Mouse (Mus musculus) heart, embryonic 16.5 days (tissue): ENCODE results near the gene Gm27021. TPM values are rescaled to one million over a fixed set of nuclear protein-coding genes. Genes with fewer than 3 reads are reported as not detected.
A peak's percentile ranks its signal among the peaks of the same experiment; 100 is the strongest.

Source experiments
- ATAC-seq: fragments of 200-750 bp; cut with Nextera tagmentation; replicated peaks from 2 replicates; pipeline ENCODE4 v1.8.0; 2017; ENCODE audit warnings: moderate number of reproducible peaks; ENCODE audit not compliant: insufficient read depth, low FRiP score; ENCODE audit errors: extremely low read depth
- H3K27ac ChIP-seq: fragments of 300-500 bp; sonication (generic); 2 replicates; pipeline ENCODE4 v1.5.1; 2014; ENCODE audit warnings: mild to moderate bottlenecking, low read length, control low read depth, moderate library complexity
- H3K27me3 ChIP-seq: fragments of 300-500 bp; sonication (generic); 2 replicates; pipeline ENCODE4 v1.6.1; 2014; ENCODE audit warnings: low read length, mixed read lengths; ENCODE audit not compliant: control insufficient read depth, insufficient read depth
- H3K36me3 ChIP-seq: fragments of 300-500 bp; sonication (generic); 2 replicates; pipeline ENCODE4 v1.6.1; 2014; ENCODE audit not compliant: control insufficient read depth, insufficient read depth
- H3K4me1 ChIP-seq: fragments of 300-500 bp; sonication (generic); 2 replicates; pipeline ENCODE4 v1.6.1; 2014; ENCODE audit warnings: low read length, mixed read lengths; ENCODE audit not compliant: control insufficient read depth, insufficient read depth
- H3K4me2 ChIP-seq: fragments of 300-500 bp; sonication (generic); 2 replicates; pipeline ENCODE4 v1.6.1; 2014; ENCODE audit warnings: low read depth, mild to moderate bottlenecking, control low read depth, low read length
- H3K4me3 ChIP-seq: fragments of 300-500 bp; sonication (generic); 2 replicates; pipeline ENCODE4 v1.5.1; 2014; ENCODE audit warnings: mild to moderate bottlenecking, control low read depth, low read length
- H3K9ac ChIP-seq: fragments of 300-500 bp; sonication (generic); 2 replicates; pipeline ENCODE4 v1.6.1; 2014; ENCODE audit warnings: low read length, control low read depth
- H3K9me3 ChIP-seq: fragments of 300-500 bp; sonication (generic); replicated peaks from 2 replicates; pipeline ENCODE4 v1.6.1; 2016; ENCODE audit warnings: low read length; ENCODE audit not compliant: control insufficient read depth
- WGBS: fragments of 180-500 bp; shearing (Covaris S2); extraction: QIAGEN DNeasy Blood & Tissue Kit; methylation state at CpG from one replicate; pipeline ENCODE4 v1.1.7; 2014; 5-methylcytosine and 5-hydroxymethylcytosine counted together
- polyA plus RNA-seq: library from polyadenylated mRNA; unstranded; fragments of >200 nt; fragmentation: Nextera tagmentation; extraction: Ambion mirVana; gene quantifications from 2 replicates; pipeline ENCODE4 v1.2.1, GENCODE M21; 2015

Gene Gm27021
- polyA plus RNA-seq, 1 experiment from 2014 or later: not detected

- no peak for ATAC-seq
- H3K27me3 ChIP-seq: no peaks in the 10 kb centered on the region
- no peak overlapping the region for H3K9ac ChIP-seq
- H3K4me3 ChIP-seq: no peak overlapping the region
- WGBS: 71% methylated on average over 11 of the region's 11 CpGs
- H3K36me3 ChIP-seq: no peaks in the 10 kb centered on the region
- peaks cover 6% of the 10 kb centered on the region for H3K4me1 ChIP-seq
- no peak overlapping the region for H3K27ac ChIP-seq
- no peak overlapping the region for H3K4me2 ChIP-seq
- H3K9me3 ChIP-seq: no peaks in the 10 kb centered on the region
These were observed 41.4 kb downstream of the Gm27021 start for GRCm38 (mm10) chr8:120626461-120626860.

- no peak overlapping the region for H3K4me2 ChIP-seq
- H3K9ac ChIP-seq: no peak overlapping the region
- H3K27me3 ChIP-seq: no peaks in the 10 kb centered on the region
- WGBS: 39% methylated on average over 2 of the region's 2 CpGs
- no peaks in the 10 kb centered on the region for H3K36me3 ChIP-seq
- H3K4me3 ChIP-seq: no peak overlapping the region
- no peak overlapping the region for H3K27ac ChIP-seq
- no peaks in the 10 kb centered on the region for H3K9me3 ChIP-seq
- peaks cover 16% of the 10 kb centered on the region for H3K4me1 ChIP-seq
- no peak for ATAC-seq
These were observed 44.3 kb downstream of the Gm27021 start for GRCm38 (mm10) chr8:120623608-120624007.

GRCm38 (mm10) chr8:120622161-120622560 is 45.7 kb downstream of the Gm27021 start:
- no peak overlapping the region for H3K27ac ChIP-seq
- 66% methylated on average over 14 of the region's 14 CpGs for WGBS
- H3K9me3 ChIP-seq: no peaks in the 10 kb centered on the region
- no peaks in the 10 kb centered on the region for H3K27me3 ChIP-seq
- H3K9ac ChIP-seq: 0 out of 2 replicates have a peak overlapping the region, but pooled peaks have one; percentile 38
- H3K4me2 ChIP-seq: no peak overlapping the region
- no peak overlapping the region for H3K4me3 ChIP-seq
- no peaks in the 10 kb centered on the region for H3K36me3 ChIP-seq
- peaks cover 16% of the 10 kb centered on the region for H3K4me1 ChIP-seq
- no peak for ATAC-seq

GRCm38 (mm10) chr8:120620441-120620840 is 47.4 kb downstream of the Gm27021 start:
- H3K27me3 ChIP-seq: no peaks in the 10 kb centered on the region
- H3K4me3 ChIP-seq: no peak overlapping the region
- WGBS: 57% methylated on average over 7 of the region's 7 CpGs
- no peak for ATAC-seq
- H3K9me3 ChIP-seq: no peaks in the 10 kb centered on the region
- H3K36me3 ChIP-seq: no peaks in the 10 kb centered on the region
- H3K4me1 ChIP-seq: peaks cover 16% of the 10 kb centered on the region
- H3K27ac ChIP-seq: no peak overlapping the region
- no peak overlapping the region for H3K9ac ChIP-seq
- no peak overlapping the region for H3K4me2 ChIP-seq

- H3K4me3 ChIP-seq: no peak overlapping the region
- peaks cover 16% of the 10 kb centered on the region for H3K4me1 ChIP-seq
- no peak overlapping the region for H3K9ac ChIP-seq
- H3K27me3 ChIP-seq: no peaks in the 10 kb centered on the region
- no peaks in the 10 kb centered on the region for H3K36me3 ChIP-seq
- no peaks in the 10 kb centered on the region for H3K9me3 ChIP-seq
- no peak overlapping the region for H3K4me2 ChIP-seq
- no peak for ATAC-seq
- 68% methylated on average over 11 of the region's 11 CpGs for WGBS
- 0 out of 2 replicates have a peak overlapping the region, but pooled peaks have one; percentile 5 for H3K27ac ChIP-seq
These were observed 48.4 kb downstream of the Gm27021 start for GRCm38 (mm10) chr8:120619235-120620180.

GRCm38 (mm10) chr8:120618110-120618509 is 49.8 kb downstream of the Gm27021 start:
- H3K4me1 ChIP-seq: peaks cover 16% of the 10 kb centered on the region
- H3K9me3 ChIP-seq: no peaks in the 10 kb centered on the region
- H3K36me3 ChIP-seq: no peaks in the 10 kb centered on the region
- H3K27ac ChIP-seq: no peak overlapping the region
- 2% methylated on average over 6 of the region's 6 CpGs for whole genome bisulfite sequencing
- H3K9ac ChIP-seq: no peak overlapping the region
- no peak overlapping the region for H3K4me2 ChIP-seq
- H3K27me3 ChIP-seq: no peaks in the 10 kb centered on the region
- ATAC-seq: peak; percentile 25; the same call in 1 of the 2 replicates
- no peak overlapping the region for H3K4me3 ChIP-seq

GRCm38 (mm10) chr8:120616663-120617626 is 50.9 kb downstream of the Gm27021 start:
- Histone ChIP-seq H3K9ac (no peak overlapping the region), H3K9me3 (no peaks in the 10 kb centered on the region), H3K36me3 (no peaks in the 10 kb centered on the region), H3K4me1 (peaks cover 14% of the 10 kb centered on the region), H3K4me2 (no peak overlapping the region), H3K27ac (no peak overlapping the region), H3K4me3 (no peak overlapping the region), H3K27me3 (no peaks in the 10 kb centered on the region)
- ATAC-seq: peak; percentile 33; the same call in 1 of the 2 replicates
- WGBS: 48% methylated on average over 7 of the region's 8 CpGs

GRCm38 (mm10) chr8:120614491-120614890 is 53.4 kb downstream of the Gm27021 start:
- H3K27ac ChIP-seq: no peak overlapping the region
- H3K9ac ChIP-seq: no peak overlapping the region
- ATAC-seq: no peak
- H3K4me3 ChIP-seq: no peak overlapping the region
- WGBS: 87% methylated on average over 3 of the region's 3 CpGs
- H3K27me3 ChIP-seq: no peaks in the 10 kb centered on the region
- H3K4me2 ChIP-seq: no peak overlapping the region
- no peaks in the 10 kb centered on the region for H3K36me3 ChIP-seq
- no peaks in the 10 kb centered on the region for H3K9me3 ChIP-seq
- H3K4me1 ChIP-seq: peaks cover 3% of the 10 kb centered on the region; the same call in 1 of the 2 replicates
